Mouse (Mus musculus) heart, adult 2 months (tissue): ENCODE data around the gene Kpna7.

ENCODE experiments used
- CTCF ChIP-seq: fragments of 200-600 bp; IDR thresholded peaks from 2 replicates; pipeline ENCODE4 v1.8.1; 2022; ENCODE audit warnings: antibody characterized with exemption, mild to moderate bottlenecking, moderate library complexity
- POLR2A ChIP-seq: fragments of 200-500 bp; IDR thresholded peaks from 2 replicates; pipeline ENCODE4 v1.6.1; 2011; ENCODE audit warnings: mild to moderate bottlenecking, low read depth, low read length, control low read depth; ENCODE audit not compliant: insufficient read depth

GRCm38 (mm10) chr5:145096195-145096594 is 12.4 kb upstream of the Kpna7 start:
- TF ChIP-seq CTCF (no peak), POLR2A (no peak)
